Mouse (Mus musculus) stomach, postnatal 0 days (tissue): Measurements from ENCODE around the gene Mks1.

ENCODE experiments used
- CTCF ChIP-seq: IDR thresholded peaks from 2 replicates; pipeline ENCODE4 v1.5.1; 2016; ENCODE audit warnings: antibody characterized with exemption, low read depth, mild to moderate bottlenecking, moderate library complexity
- EP300 ChIP-seq: optimal IDR thresholded peaks from 2 replicates; pipeline ENCODE3; 2016; ENCODE audit warnings: antibody characterized with exemption

- TF ChIP-seq EP300 = no peak
- no peak for TF ChIP-seq CTCF
Observed at GRCm38 (mm10) chr11:87897287-87897686, 44.3 kb downstream of the Mks1 start, which contains the start of gene Olfr463.
